Mouse (Mus musculus): ENCODE measurements around the gene Chtop.

- TF ChIP-seq CTCF (IDR thresholded peaks at IDR 0.05; ENCODE audit: low read depth, low read length) (no peak), POLR2A (IDR thresholded peaks at IDR 0.05; ENCODE audit: extremely low read depth, insufficient read depth, low read length) (no peak)
Observed at GRCm38 (mm10) chr3:90467618-90468300, 41.5 kb downstream of the Chtop start.

Measured in liver, adult 2 months (tissue).